Mouse (Mus musculus) limb, embryonic 14.5 days (tissue): ENCODE measurements around the gene Prkce. TPM values are rescaled to one million over a fixed set of nuclear protein-coding genes. Genes with fewer than 3 reads are reported as not detected.

ENCODE experiments used
- ATAC-seq: fragments of 200-750 bp; cut with Nextera tagmentation; 2 replicates; pipeline ENCODE4 v1.8.0; 2017; ENCODE audit warnings: low read depth, moderate number of reproducible peaks, moderate TSS enrichment; ENCODE audit not compliant: low FRiP score
- DNase-seq: peaks from one replicate; pipeline ENCODE4 v3.0.0-alpha.2; 2015; ENCODE audit warnings: low spot score
- H3K27ac ChIP-seq: fragments of 300-500 bp; sonication (generic); replicated peaks from 2 replicates; pipeline ENCODE4 v1.5.1; 2014; ENCODE audit warnings: low read depth, mild to moderate bottlenecking, low read length, moderate library complexity, mixed read lengths
- H3K27me3 ChIP-seq: fragments of 300-500 bp; sonication (generic); 2 replicates; pipeline ENCODE4 v1.6.1; 2014; ENCODE audit warnings: low read length, mixed read lengths; ENCODE audit not compliant: control insufficient read depth, insufficient read depth
- H3K36me3 ChIP-seq: fragments of 300-500 bp; sonication (generic); 2 replicates; pipeline ENCODE4 v1.6.1; 2014; ENCODE audit warnings: mild to moderate bottlenecking, low read length, moderate library complexity, mixed read lengths; ENCODE audit not compliant: control insufficient read depth, insufficient read depth
- H3K4me1 ChIP-seq: fragments of 300-500 bp; sonication (generic); 2 replicates; pipeline ENCODE4 v1.6.1; 2014; ENCODE audit warnings: antibody characterized with exemption, low read length, mixed read lengths; ENCODE audit not compliant: control insufficient read depth, insufficient read depth
- H3K4me2 ChIP-seq: fragments of 300-500 bp; sonication (generic); replicated peaks from 2 replicates; pipeline ENCODE4 v1.6.1; 2014; ENCODE audit warnings: low read depth, mild to moderate bottlenecking, low read length, moderate library complexity; ENCODE audit not compliant: severe bottlenecking
- H3K4me3 ChIP-seq: fragments of 300-500 bp; sonication (generic); replicated peaks from 2 replicates; pipeline ENCODE4 v1.5.1; 2014; ENCODE audit warnings: low read length
- H3K9ac ChIP-seq: fragments of 300-500 bp; sonication (generic); 2 replicates; pipeline ENCODE4 v1.6.1; 2014; ENCODE audit warnings: mild to moderate bottlenecking, low read depth, low read length, moderate library complexity; ENCODE audit not compliant: severe bottlenecking
- H3K9me3 ChIP-seq: fragments of 300-500 bp; sonication (generic); 2 replicates; pipeline ENCODE4 v1.6.1; 2016; ENCODE audit warnings: low read length; ENCODE audit not compliant: control insufficient read depth
- POLR2A ChIP-seq: fragments of 200-500 bp; IDR thresholded peaks from 2 replicates; pipeline ENCODE4 v1.8.0; 2012; ENCODE audit warnings: inconsistent platforms, mild to moderate bottlenecking, moderate library complexity, borderline replicate concordance; ENCODE audit not compliant: insufficient read depth, insufficient read length; ENCODE audit errors: extremely low read depth
- WGBS: fragments of 180-500 bp; shearing (Covaris S2); extraction: QIAGEN DNeasy Blood & Tissue Kit; methylation state at CpG from one replicate; pipeline ENCODE4 v1.1.7; 2014; 5-methylcytosine and 5-hydroxymethylcytosine counted together
- polyA plus RNA-seq, 2 experiments: library from polyadenylated mRNA; depleted of rRNA in 1 of 2; stranded (reverse) in 1 of 2; unstranded in 1 of 2; fragments of >200 nt; fragmentation: Nextera tagmentation in 1 of 2; extraction: Ambion mirVana in 1 of 2; gene quantifications; 2 replicates each; pipeline versions ENCODE4 v1.2.1 to v1.2.3; 2012 to 2014

Gene Prkce
- polyA plus RNA-seq, 2 experiments, result 4.7 to 9.3 TPM

GRCm38 (mm10) chr17:86493891-86494420 lies 326.4 kb downstream of the Prkce start:
- H3K9me3 ChIP-seq, result no peaks in the 10 kb centered on the region
- ATAC-seq (no peak), DNase-seq (no peak)
- WGBS, result 38% methylated on average over 8 of the region's 8 CpGs
- no peak overlapping the region for H3K4me2 ChIP-seq
- H3K9ac ChIP-seq, result no peak overlapping the region
- H3K36me3 ChIP-seq, result no peaks in the 10 kb centered on the region
- no peak for TF ChIP-seq POLR2A
- H3K4me1 ChIP-seq, result peaks cover 16% of the 10 kb centered on the region
- no peak overlapping the region for H3K27ac ChIP-seq
- H3K27me3 ChIP-seq, result no peaks in the 10 kb centered on the region
- H3K4me3 ChIP-seq, result no peak overlapping the region

GRCm38 (mm10) chr17:86494494-86494893 lies 326.9 kb downstream of the Prkce start:
- 75% methylated on average over 6 of the region's 6 CpGs for WGBS
- TF ChIP-seq POLR2A, result no peak
- no peak overlapping the region for H3K4me2 ChIP-seq
- H3K36me3 ChIP-seq, result no peaks in the 10 kb centered on the region
- DNase-seq, result no peak
- H3K27ac ChIP-seq, result no peak overlapping the region
- peaks cover 22% of the 10 kb centered on the region for H3K4me1 ChIP-seq
- ATAC-seq, result no peak
- H3K9me3 ChIP-seq, result no peaks in the 10 kb centered on the region
- no peaks in the 10 kb centered on the region for H3K27me3 ChIP-seq
- H3K4me3 ChIP-seq, result no peak overlapping the region
- H3K9ac ChIP-seq, result no peak overlapping the region

- Histone ChIP-seq H3K4me1 (peaks cover 26% of the 10 kb centered on the region), H3K27me3 (no peaks in the 10 kb centered on the region), H3K9ac (no peak overlapping the region), H3K4me3 (no peak overlapping the region), H3K27ac (no peak overlapping the region), H3K4me2 (no peak overlapping the region), H3K9me3 (no peaks in the 10 kb centered on the region), H3K36me3 (no peaks in the 10 kb centered on the region)
- TF ChIP-seq POLR2A, result no peak
- WGBS, result 62% methylated on average over 6 of the region's 6 CpGs
- ATAC-seq (no peak), DNase-seq (no peak)
Observed at GRCm38 (mm10) chr17:86494895-86495294, 327.3 kb downstream of the Prkce start.

GRCm38 (mm10) chr17:86496123-86496771 lies 328.7 kb downstream of the Prkce start:
- Histone ChIP-seq H3K4me2 (no peak overlapping the region), H3K36me3 (no peaks in the 10 kb centered on the region), H3K4me3 (no peak overlapping the region), H3K4me1 (peaks cover 34% of the 10 kb centered on the region), H3K27me3 (no peaks in the 10 kb centered on the region), H3K9me3 (no peaks in the 10 kb centered on the region), H3K9ac (no peak overlapping the region), H3K27ac (no peak overlapping the region)
- DNase-seq (peak; percentile 73), ATAC-seq (peak; percentile 63)
- no peak for TF ChIP-seq POLR2A
- 82% methylated on average over 9 of the region's 9 CpGs for WGBS

GRCm38 (mm10) chr17:86497302-86497701 lies 329.7 kb downstream of the Prkce start:
- Histone ChIP-seq H3K9ac (no peak overlapping the region), H3K4me3 (no peak overlapping the region), H3K4me1 (peaks cover 34% of the 10 kb centered on the region), H3K4me2 (no peak overlapping the region), H3K27ac (no peak overlapping the region), H3K36me3 (no peaks in the 10 kb centered on the region), H3K9me3 (no peaks in the 10 kb centered on the region), H3K27me3 (no peaks in the 10 kb centered on the region)
- 66% methylated on average over 4 of the region's 4 CpGs for whole genome bisulfite sequencing
- no peak for DNase-seq
- ATAC-seq, result no peak
- TF ChIP-seq POLR2A, result no peak
